Comparison of ENCODE assay signal across 8 mouse cellular contexts in the genomic region with DNA sequence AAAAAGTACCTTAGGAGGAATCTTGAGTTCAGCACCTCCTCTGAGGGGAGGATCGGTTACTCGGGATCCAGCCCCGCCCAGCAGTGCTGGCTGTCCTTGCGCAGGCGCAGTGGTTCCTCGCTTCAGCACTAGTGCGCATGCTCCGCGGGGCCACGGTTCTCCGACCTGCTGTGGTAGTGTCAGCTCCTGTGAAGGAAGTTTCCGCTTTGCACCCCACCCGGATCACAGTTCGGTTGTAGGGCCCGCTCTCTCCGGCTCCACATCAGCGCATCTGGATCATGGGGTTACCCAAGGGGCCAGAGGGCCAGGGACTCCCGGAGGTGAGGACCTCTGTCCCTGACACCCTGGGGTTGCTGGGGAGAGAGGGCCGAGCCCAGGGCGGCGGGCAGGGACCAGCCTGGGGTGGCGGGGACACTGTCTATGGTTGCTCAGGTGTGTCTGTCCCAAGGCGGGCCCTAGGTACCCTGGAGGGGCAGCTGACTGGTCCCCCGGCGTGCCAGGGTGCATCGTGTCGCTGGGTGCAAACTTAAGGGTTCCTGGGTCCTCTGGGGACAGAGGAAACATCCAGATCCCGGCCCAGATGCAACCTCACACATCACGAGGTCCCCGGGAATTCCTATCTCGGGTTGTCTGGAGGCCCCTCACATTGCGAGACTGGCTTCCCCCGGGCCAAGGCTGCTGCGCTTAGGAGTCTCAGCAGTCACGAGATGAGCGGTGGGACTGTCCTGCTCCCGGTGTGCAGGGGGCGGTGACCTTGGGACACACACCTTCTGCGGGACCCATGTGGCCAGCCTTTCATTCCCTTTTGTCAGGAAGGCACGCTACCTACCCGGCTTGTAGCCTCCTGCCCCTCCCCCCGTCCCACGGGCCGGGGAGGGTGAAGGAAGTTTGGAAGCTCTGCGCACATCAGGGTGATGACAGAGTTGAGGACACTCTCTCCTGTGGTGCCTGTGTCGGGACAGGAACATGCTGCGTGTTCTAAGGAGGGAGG. TPM values are rescaled to one million over a fixed set of nuclear protein-coding genes. Genes with fewer than 3 reads are reported as not detected.
DNase-seq lines count a peak whose midpoint lies in the region; ATAC-seq and TF ChIP-seq lines count a peak whose summit lies in the region.

A gene (plus strand): TSS at position 112 of the 991 bp plus-strand sequence.

- peak; percentile 96 for DNase-seq in MN1 (ENCODE audit: low spot score)
- DNase-seq in cerebellum, adult 9-10 months = peak; percentile 98
- DNase-seq in hindbrain, embryonic 10.5 days (ENCODE audit: low spot score) = peak; percentile 98
- DNase-seq in layer of hippocampus, adult 9-11 months = peak; percentile 95
- peak; percentile 98 for DNase-seq in lung, postnatal 0 days (ENCODE audit: low spot score)
- DNase-seq in ovary, postnatal 14 days (ENCODE audit: low spot score) = peak; percentile 100
- DNase-seq in thymus, postnatal 14 days = peak; percentile 100

- H3K9me3 ChIP-seq in hindbrain, embryonic 10.5 days = no peaks in the 10 kb centered on the region
- H3K9me3 ChIP-seq in lung, postnatal 0 days (ENCODE audit: low read length) = no peaks in the 10 kb centered on the region

- H3K4me3 ChIP-seq in hindbrain, embryonic 10.5 days = peak within 1 kb of the TSS; percentile 88
- H3K4me3 ChIP-seq in lung, postnatal 0 days (ENCODE audit: low read depth, low read length) = peak within 1 kb of the TSS; percentile 78

- peaks cover 17% of the 10 kb centered on the region for H3K4me1 ChIP-seq in hindbrain, embryonic 10.5 days (replicated peaks)
- H3K4me1 ChIP-seq in lung, postnatal 0 days (ENCODE audit: insufficient read depth, low read depth, low read length) = peaks cover 4% of the 10 kb centered on the region; the same call in 1 of the 2 replicates

- H3K27ac ChIP-seq in hindbrain, embryonic 10.5 days = peak within 1 kb of the TSS; percentile 91
- H3K27ac ChIP-seq in lung, postnatal 0 days (ENCODE audit: low read length) = 0 out of 2 replicates have a peak within 1 kb of the TSS, but pooled peaks have one; percentile 39

- no peaks in the 10 kb centered on the region for H3K27me3 ChIP-seq in hindbrain, embryonic 10.5 days (ENCODE audit: insufficient read depth, poor library complexity, severe bottlenecking)
- no peaks in the 10 kb centered on the region for H3K27me3 ChIP-seq in lung, postnatal 0 days (replicated peaks; ENCODE audit: insufficient read depth, low read length)

- under 1% methylated on average over 47 of the region's 47 CpGs for WGBS in hindbrain, embryonic 10.5 days
- WGBS in lung, postnatal 0 days = under 1% methylated on average over 47 of the region's 47 CpGs

- peak within 1 kb of the TSS; percentile 77 for H3K9ac ChIP-seq in lung, postnatal 0 days (replicated peaks; ENCODE audit: low read depth)

- TF ChIP-seq EP300 in lung, postnatal 0 days (IDR thresholded peaks at IDR 0.05) = no peak

- ATAC-seq in frontal cortex, adult (ENCODE audit: low TSS enrichment) = peak; percentile 92
- ATAC-seq in lung, postnatal 0 days = peak; percentile 97

- peak within 1 kb of the TSS; percentile 94 for H3K4me2 ChIP-seq in lung, postnatal 0 days (replicated peaks; ENCODE audit: low read depth, low read length)

- TF ChIP-seq CTCF in lung, postnatal 0 days (IDR thresholded peaks at IDR 0.05) = no peak

- H3K36me3 ChIP-seq in hindbrain, embryonic 10.5 days = peaks cover 9% of the 10 kb centered on the region
- 0 out of 2 replicates have a peak, but pooled peaks cover 8% of the 10 kb centered on the region for H3K36me3 ChIP-seq in lung, postnatal 0 days (ENCODE audit: insufficient read depth, low read length)

RNA-seq across cellular contexts. Expression of the gene that starts here (rescaled TPM):
- 9.9 and 11.0 TPM in 2 replicates for polyA plus RNA-seq in hindbrain, embryonic 10.5 days (2016; fragmentation: Nextera tagmentation; extraction: Ambion mirVana)
- polyA plus RNA-seq in lung, postnatal 0 days (2015; fragmentation: Nextera tagmentation; extraction: Ambion mirVana) = 3.4 and 4.7 TPM in 2 replicates

Comparison
In these comparisons a context has a peak if more than half of its experiments do, and no peak if none do; other contexts are left out.
1. Peak in every context shown above with its lines: DNase-seq, ATAC-seq, H3K4me3 ChIP-seq and H3K27ac ChIP-seq.